Mouse (Mus musculus) layer of hippocampus, postnatal 36 days (tissue): ENCODE data around the gene Stac. TPM values are rescaled to one million over a fixed set of nuclear protein-coding genes. Genes with fewer than 3 reads are reported as not detected.

Source experiments
- DNase-seq, 2 experiments: peaks; one replicate each; pipeline ENCODE4 v3.0.0; 2022
- total RNA-seq, 2 experiments: library from RNA; stranded (reverse); gene quantifications; 2 replicates each; pipeline ENCODE4 v1.2.3; 2021

Stac gene
- total RNA-seq, 2 experiments from 2014 or later: 3.4 to 3.5 TPM

GRCm38 (mm10) chr9:111587527-111587926, 102.6 kb downstream of the Stac start:
- DNase-seq: no peak

- DNase-seq: no peak
These were observed 111.4 kb downstream of the Stac start for GRCm38 (mm10) chr9:111578784-111579183.

- no peak for DNase-seq
These were observed 112.7 kb downstream of the Stac start for GRCm38 (mm10) chr9:111577453-111577852.

GRCm38 (mm10) chr9:111575889-111576288, 114.3 kb downstream of the Stac start:
- DNase-seq: no peak

GRCm38 (mm10) chr9:111573836-111574235, 116.3 kb downstream of the Stac start:
- no peak for DNase-seq

GRCm38 (mm10) chr9:111571619-111572018, 118.5 kb downstream of the Stac start:
- DNase-seq: no peak

- no peak for DNase-seq
These were observed 126.0 kb downstream of the Stac start for GRCm38 (mm10) chr9:111564176-111564575.

GRCm38 (mm10) chr9:111563226-111563625, 126.9 kb downstream of the Stac start:
- DNase-seq: no peak

- no peak for DNase-seq
These were observed 127.7 kb downstream of the Stac start for GRCm38 (mm10) chr9:111562217-111562988.

- no peak for DNase-seq
These were observed 133.4 kb downstream of the Stac start for GRCm38 (mm10) chr9:111556699-111557098.

GRCm38 (mm10) chr9:111552865-111553264, 137.3 kb downstream of the Stac start:
- no peak for DNase-seq

GRCm38 (mm10) chr9:111551461-111552190, 138.5 kb downstream of the Stac start:
- DNase-seq: no peak

- DNase-seq: no peak
These were observed 139.2 kb downstream of the Stac start for GRCm38 (mm10) chr9:111550963-111551321.

- no peak for DNase-seq
These were observed 139.7 kb downstream of the Stac start for GRCm38 (mm10) chr9:111550281-111550962.

- no peak for DNase-seq
These were observed 147.5 kb downstream of the Stac start for GRCm38 (mm10) chr9:111542663-111543062.

- no peak for DNase-seq
These were observed 154.6 kb downstream of the Stac start for GRCm38 (mm10) chr9:111535445-111536064.

- DNase-seq: no peak
These were observed 155.3 kb downstream of the Stac start for GRCm38 (mm10) chr9:111534744-111535423.

GRCm38 (mm10) chr9:111523871-111524270, 166.3 kb downstream of the Stac start:
- no peak for DNase-seq

- DNase-seq: no peak
These were observed 167.0 kb downstream of the Stac start for GRCm38 (mm10) chr9:111523111-111523510.

GRCm38 (mm10) chr9:111522226-111522625, 167.9 kb downstream of the Stac start:
- no peak for DNase-seq

GRCm38 (mm10) chr9:111515536-111515935, 174.6 kb downstream of the Stac start:
- no peak for DNase-seq
